Mouse (Mus musculus) thymus, postnatal 0 days (tissue): ENCODE data around the gene Tmem198. TPM values are rescaled to one million over a fixed set of nuclear protein-coding genes. Genes with fewer than 3 reads are reported as not detected.
A peak's percentile ranks its signal among the peaks of the same experiment; 100 is the strongest.

ENCODE experiments used
- DNase-seq: peaks from one replicate; pipeline ENCODE4 v3.0.0-alpha.2; 2015; ENCODE audit warnings: low spot score
- polyA plus RNA-seq: library from polyadenylated mRNA; unstranded; fragments of >200 nt; fragmentation: Nextera tagmentation; extraction: Ambion mirVana; gene quantifications from 2 replicates; pipeline ENCODE4 v1.2.1, GENCODE M21; 2015

The Tmem198 gene
- polyA plus RNA-seq, 1 experiment from 2014 or later = 0.39 TPM

GRCm38 (mm10) chr1:75487405-75488161 is 8.3 kb downstream of the Tmem198 start:
- DNase-seq = peak; percentile 43

- no peak for DNase-seq
Observed at GRCm38 (mm10) chr1:75490785-75491551, 11.6 kb downstream of the Tmem198 start.

- no peak for DNase-seq
Observed at GRCm38 (mm10) chr1:75492579-75493170, 13.3 kb downstream of the Tmem198 start.

DNA sequence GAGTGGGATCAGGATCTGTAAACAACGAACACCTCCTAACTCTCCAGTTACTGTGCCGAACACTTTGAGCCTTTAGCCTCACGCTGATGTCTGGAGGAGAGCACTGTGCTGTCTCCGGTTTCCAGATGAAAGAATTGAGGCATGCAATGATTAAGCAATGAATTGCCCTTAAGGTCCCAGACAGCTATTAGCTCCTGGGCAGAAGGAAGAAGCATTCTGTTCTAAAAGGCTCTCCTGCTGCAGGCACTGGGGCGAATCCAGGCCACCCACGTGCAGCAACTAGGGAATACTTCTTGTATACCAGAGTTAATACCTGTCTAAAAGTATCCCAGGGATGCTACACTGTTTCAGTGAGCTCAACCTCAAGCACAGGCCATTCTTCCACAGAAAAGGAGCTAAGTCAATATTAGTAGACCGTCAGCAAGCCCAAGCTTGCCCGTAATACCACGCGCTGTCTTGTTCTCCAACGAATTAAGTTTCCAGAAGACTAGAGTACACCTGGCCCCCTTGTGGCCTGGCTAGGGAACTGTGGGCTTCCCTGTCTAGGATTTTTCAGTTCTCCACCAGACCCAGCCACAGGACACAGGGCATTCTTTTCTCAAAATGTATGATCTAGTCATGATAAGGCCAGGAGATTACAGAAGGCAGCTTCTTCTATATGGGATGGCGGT is 15.7 kb downstream of the Tmem198 start:
- DNase-seq = no peak

DNA sequence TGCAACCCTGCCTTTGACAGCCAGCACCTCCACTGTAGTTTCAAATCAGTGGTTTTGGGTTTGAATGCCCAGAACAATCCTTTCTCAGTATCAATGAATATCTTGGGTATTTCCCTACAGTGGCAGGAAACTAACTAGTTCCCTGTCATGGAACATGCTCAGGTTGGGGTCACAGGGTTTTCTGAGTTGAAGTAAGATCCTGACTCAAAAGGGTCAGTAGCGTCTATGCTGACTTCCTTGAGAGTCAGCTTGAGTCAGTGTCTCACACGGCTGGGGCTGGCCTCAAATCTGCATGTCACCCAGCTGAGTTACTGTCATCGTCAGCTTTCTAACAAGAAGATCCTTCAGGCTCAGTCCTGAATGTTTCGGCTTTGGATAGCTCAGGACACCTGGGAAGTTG is 19.6 kb downstream of the Tmem198 start:
- no peak for DNase-seq

DNA sequence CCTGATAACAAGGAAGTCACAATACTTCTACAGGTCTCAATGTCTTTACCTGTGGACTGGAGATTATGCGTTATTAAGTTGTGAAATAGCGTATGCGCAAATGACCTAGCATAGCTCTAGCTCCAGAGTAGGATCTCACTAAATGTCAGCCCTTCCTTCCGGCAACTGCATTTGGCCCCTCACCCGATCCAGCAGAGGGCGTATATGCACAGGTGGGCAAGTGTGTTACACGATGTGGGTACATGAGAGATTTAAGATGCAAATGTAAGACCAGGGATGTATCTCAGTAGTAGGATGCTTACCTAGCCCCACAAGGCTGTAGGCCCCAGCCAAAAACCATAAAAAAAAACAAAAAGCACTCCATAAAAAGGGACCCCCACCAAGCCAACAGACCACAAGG is 20.1 kb downstream of the Tmem198 start:
- DNase-seq = no peak

DNA sequence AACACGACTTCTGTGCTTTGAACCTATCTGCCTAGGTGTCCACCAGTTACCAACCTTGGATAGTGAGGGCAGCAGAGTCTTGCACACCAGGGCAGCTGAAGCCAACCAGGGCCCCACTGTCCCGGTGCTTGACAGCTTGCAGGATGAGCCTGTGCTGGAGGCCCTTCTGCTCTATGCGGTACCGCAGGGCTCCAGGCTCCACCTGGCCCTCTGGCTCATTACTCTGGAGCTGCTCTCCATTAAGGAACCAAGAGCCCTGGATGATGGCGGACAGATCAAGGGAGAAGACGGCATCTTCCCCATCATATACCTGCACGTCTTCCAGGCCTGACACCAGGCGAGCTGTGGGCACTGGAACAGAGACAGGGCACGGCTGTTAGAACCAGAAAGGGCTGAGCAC is 22.6 kb downstream of the Tmem198 start:
- no peak for DNase-seq

DNA sequence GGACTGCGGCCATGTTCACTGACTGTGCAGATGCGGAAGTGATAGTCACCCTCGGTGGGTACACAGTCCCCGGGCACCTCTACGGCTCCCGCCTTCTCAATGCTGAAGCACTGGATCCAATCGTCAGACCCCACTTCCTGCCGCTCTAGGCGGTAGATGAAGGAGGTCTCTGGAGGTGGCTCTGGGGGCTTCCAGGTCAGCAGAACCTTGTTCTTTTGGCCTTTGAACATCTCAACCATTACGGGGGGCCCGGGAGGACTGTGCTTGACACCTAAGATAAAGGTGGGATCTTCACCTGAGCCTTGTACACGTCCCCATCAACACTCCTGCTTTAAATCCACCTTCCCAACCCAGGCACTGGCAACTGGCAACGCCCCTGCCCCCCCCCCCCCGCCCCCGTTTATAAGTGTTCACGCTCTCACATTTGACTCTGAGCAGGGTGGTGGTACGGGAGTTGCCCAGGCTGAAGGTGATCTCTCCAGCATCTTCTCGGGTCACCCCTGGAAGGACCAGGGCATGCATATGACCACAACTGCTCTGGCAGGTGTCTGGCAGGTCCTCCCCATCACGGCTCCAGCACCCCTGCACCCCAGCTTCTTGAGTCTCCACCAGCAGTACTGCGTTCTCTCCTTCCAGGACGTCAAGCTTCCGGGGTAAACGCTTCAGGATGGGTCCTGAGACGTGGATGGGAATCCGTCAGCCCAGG is 23.8 kb downstream of the Tmem198 start:
- no peak for DNase-seq

DNA sequence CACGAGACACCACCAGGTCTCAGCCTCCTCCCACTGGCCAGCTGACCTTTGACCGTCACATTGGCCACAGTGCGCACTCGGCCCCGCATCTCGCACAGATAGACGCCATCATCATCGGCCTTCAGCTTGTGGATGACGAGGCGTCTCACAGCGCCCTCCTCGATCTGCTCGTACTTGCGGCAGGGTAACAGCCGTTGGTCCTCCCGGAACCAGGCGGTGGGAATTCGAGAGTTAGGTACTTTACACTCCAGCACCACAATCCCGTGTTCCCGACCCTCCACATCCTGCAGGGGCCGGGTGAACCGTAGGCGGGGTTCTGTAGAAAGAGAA is 24.3 kb downstream of the Tmem198 start:
- DNase-seq = no peak

- no peak for DNase-seq
Observed at GRCm38 (mm10) chr1:75504256-75505045, 25.1 kb downstream of the Tmem198 start.

DNA sequence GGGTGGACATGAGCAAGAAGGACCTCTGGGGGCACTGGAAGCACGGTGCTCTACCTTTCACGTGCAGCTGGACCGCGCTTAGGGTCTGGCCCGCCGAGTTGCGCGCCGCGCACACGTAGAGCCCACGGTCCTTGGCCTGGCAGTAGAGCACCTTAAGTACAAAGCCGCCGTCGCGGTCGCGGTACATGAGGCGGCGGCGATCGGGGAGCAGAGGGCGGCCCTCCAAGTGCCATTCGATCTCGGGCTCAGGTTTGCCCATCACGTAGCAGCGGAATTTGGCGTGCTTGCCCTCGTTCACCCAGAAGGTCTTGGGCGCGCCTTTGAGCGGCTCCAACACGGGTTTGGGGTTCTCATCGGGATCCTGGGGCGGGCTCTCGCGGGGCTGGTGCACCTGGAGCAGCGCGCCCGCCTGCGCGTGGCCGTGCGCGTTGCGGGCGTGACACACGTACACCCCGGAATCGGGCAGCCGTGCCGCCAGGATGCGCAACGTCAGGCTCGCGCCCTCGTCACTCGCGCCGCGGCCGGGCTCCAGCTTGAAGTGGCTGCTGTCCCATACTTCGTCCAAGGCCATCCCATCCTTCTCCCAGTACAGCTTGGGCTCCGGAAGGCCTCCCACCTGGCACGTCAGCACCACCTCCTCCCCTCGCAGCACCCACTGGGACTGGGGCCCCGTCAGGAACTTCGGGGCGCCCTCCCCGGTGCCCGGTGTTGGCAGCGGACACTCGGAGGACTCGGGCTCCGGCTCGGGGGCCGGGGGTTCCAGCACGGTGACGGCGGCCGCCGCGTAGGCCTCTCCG is 26.0 kb downstream of the Tmem198 start:
- peak; percentile 12 for DNase-seq

DNA sequence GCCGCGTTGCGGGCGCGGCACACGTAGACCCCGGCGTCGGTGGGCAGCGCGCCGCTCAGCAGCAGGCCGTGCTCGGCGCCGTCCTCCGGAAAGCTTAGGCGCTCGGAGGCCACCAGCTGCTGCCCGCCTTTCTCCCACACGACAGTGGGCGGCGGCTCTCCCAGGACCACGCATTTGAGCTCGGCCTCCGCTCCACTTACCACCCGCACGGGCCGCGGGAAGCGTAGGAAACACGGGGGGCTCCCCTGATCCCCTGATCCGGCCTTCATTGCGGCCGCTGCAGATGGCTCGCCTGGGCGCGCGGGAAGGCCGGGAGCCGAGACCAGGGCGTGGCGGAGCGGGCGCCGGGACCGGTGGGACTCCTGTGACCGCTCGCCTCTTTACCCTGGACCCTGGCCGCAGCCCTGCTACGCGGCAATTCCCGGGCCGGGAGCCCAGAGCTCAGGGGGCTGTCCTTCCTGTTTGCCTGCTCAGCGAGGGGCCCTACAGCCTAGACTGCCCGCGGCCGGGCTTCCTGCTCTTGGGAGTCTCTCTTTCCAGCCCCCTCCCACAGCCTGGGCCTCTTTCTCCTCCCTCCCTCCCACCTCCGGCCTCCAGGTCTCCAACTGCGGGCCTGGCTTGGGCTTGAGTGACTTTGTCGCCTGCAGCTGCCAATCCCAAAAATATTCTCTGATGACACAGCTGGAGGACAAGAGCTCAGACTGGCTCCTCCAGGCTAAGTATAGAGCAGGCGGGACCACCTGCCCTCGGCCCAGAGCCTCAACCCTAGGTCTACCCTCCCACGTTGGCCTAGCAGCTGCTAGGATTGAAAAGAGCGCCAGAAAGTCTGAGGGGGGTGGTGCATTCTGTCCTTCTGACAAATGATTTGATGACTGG is 26.9 kb downstream of the Tmem198 start, which contains the start of gene Obsl1:
Gene Obsl1 (minus strand): TSS at position 497 of the 876 bp plus-strand sequence.
- no peak for DNase-seq

GRCm38 (mm10) chr1:75507006-75507405 is 27.7 kb downstream of the Tmem198 start, which contains the start of gene Inha:
Gene Inha, plus strand, starts transcription at chr1:75507077.
- DNase-seq = no peak

- no peak for DNase-seq
Observed at GRCm38 (mm10) chr1:75509586-75509985, 30.3 kb downstream of the Tmem198 start.

GRCm38 (mm10) chr1:75510154-75510553 is 30.8 kb downstream of the Tmem198 start:
- DNase-seq = no peak

GRCm38 (mm10) chr1:75511437-75512210 is 32.3 kb downstream of the Tmem198 start:
- DNase-seq = no peak

DNA sequence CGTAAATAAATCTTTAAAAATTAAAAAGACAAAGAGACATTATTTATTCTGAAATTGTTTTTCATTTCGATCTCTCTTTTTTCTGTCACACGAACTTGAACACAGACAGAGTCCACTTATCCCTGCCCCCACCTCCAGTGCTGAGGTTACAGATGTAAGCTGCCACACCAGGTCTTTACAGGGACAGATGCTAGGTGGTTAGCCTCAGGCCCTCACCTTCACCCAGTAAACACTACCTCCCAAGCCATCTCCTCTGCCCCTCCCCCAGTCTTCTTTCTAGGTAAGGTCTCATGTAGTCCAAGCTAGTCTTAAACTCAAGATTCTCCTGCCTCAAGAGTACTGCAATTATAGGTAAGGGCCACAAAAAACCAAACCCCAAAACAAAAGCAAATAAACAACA is 33.2 kb downstream of the Tmem198 start:
- no peak for DNase-seq
